Mouse (Mus musculus): ENCODE measurements around the gene Tmc5.

GRCm38 (mm10) chr7:118611185-118611749, 14.2 kb downstream of the Tmc5 start:
- no peak for TF ChIP-seq CTCF (IDR thresholded peaks at IDR 0.05; ENCODE audit: extremely low read depth, insufficient read depth, insufficient read length, insufficient replicate concordance)
- TF ChIP-seq POLR2A (IDR thresholded peaks at IDR 0.05; ENCODE audit: low read depth, low read length): no peak
